Mouse (Mus musculus) neutrophil, adult 5-6 weeks (primary cell): ENCODE data around the gene Ecm1. TPM values are rescaled to one million over a fixed set of nuclear protein-coding genes. Genes with fewer than 3 reads are reported as not detected.
A peak's percentile ranks its signal among the peaks of the same experiment; 100 is the strongest.

Experiments
- ATAC-seq: fragments of 151-379, 151-347 bp; 2 replicates; pipeline ENCODE4 v1.8.0; 2017; ENCODE audit warnings: mild to moderate bottlenecking, moderate TSS enrichment; ENCODE audit not compliant: insufficient number of reproducible peaks, poor library complexity, low FRiP score, severe bottlenecking; ENCODE audit errors: extremely low read depth
- total RNA-seq: library from RNA; stranded (forward); fragments of 200-1000 nt; gene quantifications from 2 replicates; pipeline ENCODE4 v1.2.3, GENCODE M21; 2017

Gene Ecm1
- total RNA-seq, 1 experiment from 2014 or later = 3.8 TPM

GRCm38 (mm10) chr3:95731802-95732201, 7.6 kb downstream of the Ecm1 start:
- ATAC-seq = no peak

- no peak for ATAC-seq
These were observed 8.9 kb downstream of the Ecm1 start for GRCm38 (mm10) chr3:95730431-95730830.

GRCm38 (mm10) chr3:95728906-95729305, 10.5 kb downstream of the Ecm1 start:
- no peak for ATAC-seq

- no peak for ATAC-seq
These were observed 12.5 kb downstream of the Ecm1 start for GRCm38 (mm10) chr3:95726696-95727358.

- no peak for ATAC-seq
These were observed 13.5 kb downstream of the Ecm1 start for GRCm38 (mm10) chr3:95725863-95726262.

- ATAC-seq = no peak
These were observed 17.0 kb downstream of the Ecm1 start for GRCm38 (mm10) chr3:95722386-95722785.

- no peak for ATAC-seq
These were observed 21.2 kb downstream of the Ecm1 start for GRCm38 (mm10) chr3:95718153-95718552.

- ATAC-seq = no peak
These were observed 23.3 kb downstream of the Ecm1 start for GRCm38 (mm10) chr3:95716075-95716474.

- ATAC-seq = no peak
These were observed 29.4 kb downstream of the Ecm1 start for GRCm38 (mm10) chr3:95709967-95710366.

- ATAC-seq = no peak
These were observed 30.3 kb downstream of the Ecm1 start for GRCm38 (mm10) chr3:95709044-95709443.

GRCm38 (mm10) chr3:95707497-95707896, 31.9 kb downstream of the Ecm1 start:
- ATAC-seq = peak; percentile 30; the same call in 1 of the 2 replicates

GRCm38 (mm10) chr3:95706273-95706672, 33.1 kb downstream of the Ecm1 start:
- peak; percentile 42; the same call in 1 of the 2 replicates for ATAC-seq

GRCm38 (mm10) chr3:95704612-95705011, 34.8 kb downstream of the Ecm1 start:
- ATAC-seq = no peak

- ATAC-seq = no peak
These were observed 36.1 kb downstream of the Ecm1 start for GRCm38 (mm10) chr3:95703276-95703675.

GRCm38 (mm10) chr3:95701877-95702540, 37.4 kb downstream of the Ecm1 start:
- no peak for ATAC-seq

GRCm38 (mm10) chr3:95701085-95701484, 38.3 kb downstream of the Ecm1 start:
- ATAC-seq = no peak

GRCm38 (mm10) chr3:95700233-95700681, 39.1 kb downstream of the Ecm1 start:
- ATAC-seq = no peak

GRCm38 (mm10) chr3:95698286-95698685, 41.1 kb downstream of the Ecm1 start:
- ATAC-seq = no peak

- ATAC-seq = no peak
These were observed 43.0 kb downstream of the Ecm1 start for GRCm38 (mm10) chr3:95696360-95696759.

- ATAC-seq = no peak
These were observed 43.6 kb downstream of the Ecm1 start for GRCm38 (mm10) chr3:95695796-95696195.
